Mouse (Mus musculus) WW6 (cell line): ENCODE measurements around the gene Zfr2.

Experiments used
- DNase-seq: peaks from one replicate; pipeline ENCODE4 v3.0.0-alpha.2; 2013; ENCODE audit warnings: low read depth, low spot score

Zfr2 gene

GRCm38 (mm10) chr10:81247804-81248203 lies 14.8 kb downstream of the Zfr2 start:
- DNase-seq = no peak

GRCm38 (mm10) chr10:81249442-81249841 lies 16.5 kb downstream of the Zfr2 start:
- DNase-seq = no peak

GRCm38 (mm10) chr10:81252424-81253419 lies 19.8 kb downstream of the Zfr2 start, which contains the start of gene Matk:
Matk (plus strand) TSS chr10:81252935.
- no peak for DNase-seq

GRCm38 (mm10) chr10:81254886-81255285 lies 21.9 kb downstream of the Zfr2 start:
- DNase-seq = no peak

- no peak for DNase-seq
Observed at GRCm38 (mm10) chr10:81257158-81258039, 24.4 kb downstream of the Zfr2 start.

- no peak for DNase-seq
Observed at GRCm38 (mm10) chr10:81259225-81259884, 26.4 kb downstream of the Zfr2 start.

- DNase-seq = no peak
Observed at GRCm38 (mm10) chr10:81261025-81261424, 28.1 kb downstream of the Zfr2 start.

- no peak for DNase-seq
Observed at GRCm38 (mm10) chr10:81265540-81265939, 32.6 kb downstream of the Zfr2 start.

GRCm38 (mm10) chr10:81266211-81267105 lies 33.5 kb downstream of the Zfr2 start, which contains the start of the genes Mrpl54 and Apba3:
Mrpl54 (minus strand) TSS chr10:81266934.
Apba3 (plus strand) TSS chr10:81266960.
- peak; percentile 89 for DNase-seq

GRCm38 (mm10) chr10:81268056-81268455 lies 35.1 kb downstream of the Zfr2 start:
- DNase-seq = no peak

GRCm38 (mm10) chr10:81268643-81269412 lies 35.9 kb downstream of the Zfr2 start:
- no peak for DNase-seq

GRCm38 (mm10) chr10:81272356-81272755 lies 39.4 kb downstream of the Zfr2 start:
- DNase-seq = no peak

- no peak for DNase-seq
Observed at GRCm38 (mm10) chr10:81273842-81274241, 40.9 kb downstream of the Zfr2 start.

- no peak for DNase-seq
Observed at GRCm38 (mm10) chr10:81277676-81278075, 44.7 kb downstream of the Zfr2 start.

GRCm38 (mm10) chr10:81279496-81279895 lies 46.5 kb downstream of the Zfr2 start:
- no peak for DNase-seq

GRCm38 (mm10) chr10:81284189-81284588 lies 51.2 kb downstream of the Zfr2 start:
- DNase-seq = no peak

GRCm38 (mm10) chr10:81284719-81285118 lies 51.8 kb downstream of the Zfr2 start:
- DNase-seq = no peak

GRCm38 (mm10) chr10:81285694-81286450 lies 52.9 kb downstream of the Zfr2 start:
- DNase-seq = no peak

GRCm38 (mm10) chr10:81286586-81286985 lies 53.6 kb downstream of the Zfr2 start:
- DNase-seq = no peak
